Mouse (Mus musculus) G1E (cell line): ENCODE data around the gene Jaml. TPM values are rescaled to one million over a fixed set of nuclear protein-coding genes. Genes with fewer than 3 reads are reported as not detected.
"Not testable (repeated sequence)": the region's sequence is repeated elsewhere in the genome, so short reads cannot be mapped to it uniquely, and the experiment has no call there.

ENCODE experiments used
- ATAC-seq: 2 replicates; pipeline ENCODE4 v1.8.0; 2016; ENCODE audit warnings: mild to moderate bottlenecking; ENCODE audit not compliant: insufficient number of reproducible peaks, poor library complexity, low FRiP score, severe bottlenecking; ENCODE audit errors: extremely low read depth
- DNase-seq: peaks from one replicate; pipeline ENCODE4 v3.0.0; 2012; ENCODE audit warnings: low spot score
- H3K27me3 ChIP-seq: 2 replicates; pipeline ENCODE4 v1.6.1; 2012; ENCODE audit warnings: mild to moderate bottlenecking, low read length, inconsistent platforms; ENCODE audit not compliant: insufficient read depth
- H3K36me3 ChIP-seq: replicated peaks from 2 replicates; pipeline ENCODE3; 2012; ENCODE audit warnings: mild to moderate bottlenecking, inconsistent platforms
- H3K4me1 ChIP-seq: 2 replicates; pipeline ENCODE4 v1.6.1; 2012; ENCODE audit warnings: low read depth, low read length, inconsistent platforms, mixed read lengths; ENCODE audit not compliant: insufficient read depth
- H3K4me3 ChIP-seq: 2 replicates; pipeline ENCODE4 v1.5.1; 2012; ENCODE audit warnings: low read depth, mild to moderate bottlenecking, inconsistent platforms, low read length, moderate library complexity, mixed read lengths
- H3K9me3 ChIP-seq: replicated peaks from 2 replicates; pipeline ENCODE4 v1.6.1; 2012; ENCODE audit warnings: inconsistent platforms
- CTCF ChIP-seq: IDR thresholded peaks from 2 replicates; pipeline ENCODE4 v1.5.1; 2012; ENCODE audit warnings: low read depth, low read length, inconsistent platforms, mixed read lengths
- GATA1 ChIP-seq: IDR thresholded peaks from 2 replicates; pipeline ENCODE4 v1.6.1; 2012; ENCODE audit warnings: borderline replicate concordance, low read length, inconsistent platforms, mixed read lengths
- GATA2 ChIP-seq: IDR thresholded peaks from 2 replicates; pipeline ENCODE4 v1.6.1; 2012; ENCODE audit warnings: low read depth, low read length, inconsistent platforms, borderline replicate concordance
- POLR2AphosphoS5 ChIP-seq: IDR thresholded peaks from 2 replicates; pipeline ENCODE4 v1.6.1; 2012; ENCODE audit warnings: low read depth, low read length, inconsistent platforms; ENCODE audit not compliant: insufficient replicate concordance
- TAL1 ChIP-seq: conservative IDR thresholded peaks from 2 replicates; pipeline ENCODE4 v1.6.1; 2012; ENCODE audit warnings: low read depth, low read length, inconsistent platforms, mixed read lengths
- polyA plus RNA-seq: library from polyadenylated mRNA; stranded (reverse); fragments of >175 nt; gene quantifications from 2 replicates; pipeline ENCODE4 v1.2.3, GENCODE M21; 2012
- total RNA-seq, 2 experiments: library from RNA; stranded (forward) in 1 of 2; stranded (reverse) in 1 of 2; fragments of 200-1000 nt in 1 of 2; fragments of >200 nt in 1 of 2; fragmentation: Nextera tagmentation in 1 of 2; gene quantifications; 2 replicates each; pipeline ENCODE4 v1.2.3; 2014 to 2017

Gene Jaml
- total RNA-seq (2014; fragmentation: Nextera tagmentation) (not detected in 2 replicates), total RNA-seq (2017) (not detected in 2 replicates), polyA plus RNA-seq (not detected in 2 replicates)

- TF ChIP-seq TAL1 (no peak), POLR2AphosphoS5 (no peak), CTCF (no peak), GATA2 (no peak), GATA1 (no peak)
- peaks cover 13% of the 10 kb centered on the region for H3K27me3 ChIP-seq
- no peaks in the 10 kb centered on the region for H3K36me3 ChIP-seq
- H3K9me3 ChIP-seq = no peaks in the 10 kb centered on the region
- DNase-seq (no peak), ATAC-seq (no peak)
- H3K4me3 ChIP-seq = no peak within 1 kb of the TSS
- no peaks in the 10 kb centered on the region for H3K4me1 ChIP-seq
Observed at GRCm38 (mm10) chr9:45079011-45079410, at the start of gene Jaml. Gene Jaml, plus strand, starts transcription at chr9:45079183.

- DNase-seq (no peak), ATAC-seq (no peak)
- Histone ChIP-seq H3K27me3 (peaks cover 59% of the 10 kb centered on the region), H3K4me1 (no peaks in the 10 kb centered on the region), H3K4me3 (no peak overlapping the region), H3K9me3 (no peaks in the 10 kb centered on the region), H3K36me3 (no peaks in the 10 kb centered on the region)
- TF ChIP-seq POLR2AphosphoS5 = no peak
Observed at GRCm38 (mm10) chr9:45030341-45030740, 48.6 kb upstream of the Jaml start.

GRCm38 (mm10) chr9:45032261-45032660 is 46.7 kb upstream of the Jaml start:
- H3K4me1 ChIP-seq = no peaks in the 10 kb centered on the region
- no peak for ATAC-seq
- peaks cover 46% of the 10 kb centered on the region for H3K27me3 ChIP-seq

GRCm38 (mm10) chr9:45034526-45034925 is 44.5 kb upstream of the Jaml start:
- H3K9me3 ChIP-seq = no peaks in the 10 kb centered on the region
- peaks cover 27% of the 10 kb centered on the region for H3K27me3 ChIP-seq
- no peak for TF ChIP-seq CTCF
- TF ChIP-seq TAL1 = no peak
- no peak for TF ChIP-seq POLR2AphosphoS5
- TF ChIP-seq GATA2 = no peak
- no peak for TF ChIP-seq GATA1
- H3K4me1 ChIP-seq = no peaks in the 10 kb centered on the region
- DNase-seq (no peak), ATAC-seq (no peak)
- no peaks in the 10 kb centered on the region for H3K36me3 ChIP-seq
- H3K4me3 ChIP-seq = no peak overlapping the region

More at GRCm38 (mm10) chr9:45032261-45032660, 46.7 kb upstream of the Jaml start:
- DNase-seq = no peak
- Histone ChIP-seq H3K36me3 (no peaks in the 10 kb centered on the region), H3K9me3 (no peaks in the 10 kb centered on the region), H3K4me3 (no peak overlapping the region)
- TF ChIP-seq GATA1 (no peak), GATA2 (no peak), CTCF (no peak), POLR2AphosphoS5 (no peak), TAL1 (no peak)

- Histone ChIP-seq H3K4me1 (peaks cover 12% of the 10 kb centered on the region), H3K27me3 (peaks cover 22% of the 10 kb centered on the region)
- not testable (repeated sequence) for H3K36me3 ChIP-seq, ATAC-seq, DNase-seq, H3K9me3 ChIP-seq, H3K4me3 ChIP-seq
Observed at GRCm38 (mm10) chr9:45037803-45038202, 41.2 kb upstream of the Jaml start.

GRCm38 (mm10) chr9:45039499-45039898 is 39.5 kb upstream of the Jaml start, which contains the start of gene Mpzl2:
Gene Mpzl2, plus strand, starts transcription at chr9:45039799.
- ATAC-seq (no peak), DNase-seq (no peak)
- Histone ChIP-seq H3K4me1 (peaks cover 15% of the 10 kb centered on the region), H3K27me3 (peaks cover 26% of the 10 kb centered on the region), H3K4me3 (no peak within 1 kb of the TSS), H3K36me3 (no peaks in the 10 kb centered on the region), H3K9me3 (no peaks in the 10 kb centered on the region)
- TF ChIP-seq TAL1 (no peak), CTCF (no peak), GATA1 (no peak), GATA2 (no peak), POLR2AphosphoS5 (no peak)

- peaks cover 25% of the 10 kb centered on the region for H3K27me3 ChIP-seq
- no peak for DNase-seq
Observed at GRCm38 (mm10) chr9:45040066-45040845, 38.7 kb upstream of the Jaml start.

More at GRCm38 (mm10) chr9:45040066-45040845, 38.7 kb upstream of the Jaml start:
- no peak for ATAC-seq
- Histone ChIP-seq H3K4me1 (peaks cover 15% of the 10 kb centered on the region), H3K36me3 (no peaks in the 10 kb centered on the region), H3K9me3 (no peaks in the 10 kb centered on the region), H3K4me3 (no peak overlapping the region)
- TF ChIP-seq CTCF (no peak), TAL1 (no peak), POLR2AphosphoS5 (no peak), GATA2 (no peak)
